Mouse (Mus musculus) heart, adult 2 months (tissue): ENCODE measurements around the gene Cad.

ENCODE experiments used
- CTCF ChIP-seq: fragments of 200-600 bp; IDR thresholded peaks from 2 replicates; pipeline ENCODE4 v1.8.1; 2022; ENCODE audit warnings: antibody characterized with exemption, mild to moderate bottlenecking, moderate library complexity
- POLR2A ChIP-seq: fragments of 200-500 bp; IDR thresholded peaks from 2 replicates; pipeline ENCODE4 v1.6.1; 2011; ENCODE audit warnings: mild to moderate bottlenecking, low read depth, low read length, control low read depth; ENCODE audit not compliant: insufficient read depth

- no peak for TF ChIP-seq CTCF
- TF ChIP-seq POLR2A, result no peak
Measured at GRCm38 (mm10) chr5:31108000-31108490, 53.5 kb downstream of the Cad start, which contains the start of gene Slc30a3.
